Mouse (Mus musculus): Measurements from ENCODE around the gene Fbln2. TPM values are rescaled to one million over a fixed set of nuclear protein-coding genes. Genes with fewer than 3 reads are reported as not detected.
A peak's percentile ranks its signal among the peaks of the same experiment; 100 is the strongest.

Fbln2 gene
- total RNA-seq, 2 experiments from 2014 or later, result 3.9 to 6.5 TPM

DNA sequence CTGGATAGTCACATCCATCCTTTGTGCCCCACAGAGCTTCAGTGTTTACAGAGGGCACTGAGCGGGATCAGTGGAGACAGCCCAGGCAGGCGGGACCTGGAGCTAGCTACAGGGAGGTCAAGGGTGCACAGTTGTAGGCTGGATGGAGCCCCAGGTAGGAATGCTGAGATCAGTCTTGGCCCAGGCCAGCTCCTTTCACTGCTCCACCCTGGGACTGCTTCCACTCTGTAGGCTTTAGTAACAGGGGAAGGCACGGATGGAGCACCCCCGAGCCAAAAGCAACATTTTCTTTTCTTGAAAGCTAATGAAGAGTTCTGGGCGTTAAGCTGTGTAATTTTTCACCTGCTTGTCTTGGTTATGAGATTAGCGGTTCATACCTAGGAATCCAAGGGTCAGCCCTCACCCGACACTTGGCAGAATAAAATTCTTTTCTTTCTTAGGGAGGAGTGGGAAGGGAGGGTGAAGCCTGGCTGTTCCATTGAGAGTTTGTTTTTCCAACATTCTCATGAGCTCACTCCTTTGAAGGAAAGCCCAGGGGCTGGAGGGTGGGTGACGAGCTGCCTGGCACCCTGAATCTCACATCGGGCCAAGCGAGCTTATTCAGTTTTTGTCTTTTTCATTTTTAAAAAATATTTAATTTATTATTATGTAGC is 10.6 kb downstream of the Fbln2 start:
- no peak for DNase-seq (ENCODE audit: low spot score in 2 of 2)
- intact Hi-C loops (cut with DNase I), result no loop called here

DNA sequence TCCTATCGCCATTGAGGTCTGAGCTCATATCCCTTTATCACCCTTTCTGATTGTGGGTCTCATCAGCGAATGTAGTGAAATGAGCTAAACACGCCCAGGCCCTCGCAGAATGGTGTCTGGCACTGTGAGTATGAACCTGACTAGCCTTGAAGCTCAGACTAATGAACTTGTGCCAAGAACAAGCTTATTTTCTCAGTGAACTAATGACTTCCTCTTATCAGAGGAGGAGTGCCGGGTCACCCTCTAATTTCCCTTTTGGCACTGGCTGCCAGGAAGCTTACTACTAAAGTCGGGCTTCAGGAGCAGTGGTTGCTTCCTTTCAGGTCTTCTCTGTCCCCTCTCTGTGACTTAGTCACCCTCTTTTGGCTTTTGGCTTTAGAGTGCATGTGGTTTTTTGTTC is 12.7 kb downstream of the Fbln2 start:
- no peak for DNase-seq (ENCODE audit: low spot score in 2 of 2)
- intact Hi-C loops (cut with DNase I), result no loop called here

DNA sequence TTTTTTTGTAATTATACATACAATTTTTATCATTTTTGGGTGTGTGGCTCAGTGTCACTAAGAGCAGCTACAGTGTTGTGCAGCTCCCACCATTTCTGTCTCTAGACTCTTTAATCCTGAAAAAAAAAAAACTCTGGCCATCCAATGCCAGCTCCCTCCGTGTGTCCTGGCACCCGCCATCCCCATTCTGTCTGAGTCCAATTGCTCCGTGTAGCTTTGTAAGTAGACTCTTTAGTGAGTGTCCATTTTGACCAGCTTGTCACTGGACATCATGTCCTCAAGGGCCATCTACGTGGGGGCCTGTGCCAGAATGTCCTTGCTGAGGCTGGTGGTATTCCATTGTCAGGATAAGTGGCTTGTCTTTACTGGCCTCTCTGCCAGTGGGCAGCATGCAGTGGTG is 13.1 kb downstream of the Fbln2 start:
- no peak for DNase-seq (ENCODE audit: low spot score in 2 of 2)
- intact Hi-C loops (cut with DNase I), result no loop called here

DNA sequence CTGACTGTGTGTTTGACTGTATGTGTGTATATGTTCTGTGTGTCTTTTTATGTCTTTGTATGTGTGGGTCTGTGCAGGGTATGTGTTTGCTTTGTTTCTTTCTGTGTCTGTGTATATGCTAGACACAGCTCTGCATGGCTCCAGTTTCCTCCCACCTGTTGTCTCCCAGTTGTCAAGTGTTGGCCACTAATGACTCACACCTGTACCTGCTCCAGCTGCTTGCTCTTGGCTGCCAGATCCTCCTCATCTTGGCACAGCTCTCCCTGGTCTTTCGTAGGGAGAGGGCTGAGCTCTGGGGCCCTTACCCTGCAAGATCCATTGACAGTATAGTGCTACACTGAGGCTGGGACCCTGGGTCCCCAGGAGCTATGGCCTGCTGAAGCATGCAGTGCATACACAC is 13.8 kb downstream of the Fbln2 start:
- intact Hi-C loops (cut with DNase I), result no loop called here
- DNase-seq (ENCODE audit: low spot score in 2 of 2), result no peak

DNA sequence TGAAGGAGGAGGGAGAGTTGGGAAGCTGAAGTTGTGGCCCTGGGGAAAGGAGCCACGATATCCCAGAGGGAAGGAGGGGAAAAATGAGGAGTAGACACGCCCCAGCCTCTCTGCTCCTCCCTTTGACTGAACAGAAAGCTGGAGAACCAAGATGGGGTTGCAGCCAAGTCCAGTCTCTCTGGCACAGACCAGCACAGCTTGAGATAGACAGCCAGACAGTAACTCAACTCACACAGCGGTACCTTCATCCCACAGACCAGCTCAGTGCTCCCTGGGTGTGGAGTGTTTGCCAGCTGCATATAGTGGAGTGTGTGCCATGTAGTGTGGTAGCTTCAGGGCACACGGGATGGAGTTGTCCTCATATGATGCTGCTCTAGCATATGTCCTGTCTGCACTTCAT is 16.7 kb downstream of the Fbln2 start:
- DNase-seq (ENCODE audit: low spot score in 2 of 2), result peak in 1 of 2 experiments; percentile 35
- intact Hi-C loops (cut with DNase I), result no loop called here

DNA sequence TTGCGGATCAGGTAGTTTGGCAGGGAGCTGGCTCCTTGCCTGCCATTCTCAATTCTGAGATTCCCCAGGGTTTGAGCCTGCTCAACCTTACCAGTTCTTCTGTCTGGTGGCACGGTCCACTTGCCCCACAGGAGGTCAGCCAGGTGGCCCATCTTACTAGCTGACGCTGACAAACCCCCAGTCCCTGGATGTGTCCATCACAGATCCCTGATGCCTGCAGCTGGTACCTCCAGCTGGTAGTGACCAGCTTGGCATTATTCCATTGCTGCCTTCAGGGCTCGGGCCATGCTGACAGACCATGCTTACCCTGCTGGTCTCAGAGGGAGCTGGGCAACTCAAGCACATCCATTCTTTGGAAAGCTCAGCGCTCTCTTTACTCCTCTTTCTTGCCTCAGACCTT is 18.7 kb downstream of the Fbln2 start:
- no peak for DNase-seq (ENCODE audit: low spot score in 2 of 2)
- intact Hi-C loops (cut with DNase I), result no loop called here

DNA sequence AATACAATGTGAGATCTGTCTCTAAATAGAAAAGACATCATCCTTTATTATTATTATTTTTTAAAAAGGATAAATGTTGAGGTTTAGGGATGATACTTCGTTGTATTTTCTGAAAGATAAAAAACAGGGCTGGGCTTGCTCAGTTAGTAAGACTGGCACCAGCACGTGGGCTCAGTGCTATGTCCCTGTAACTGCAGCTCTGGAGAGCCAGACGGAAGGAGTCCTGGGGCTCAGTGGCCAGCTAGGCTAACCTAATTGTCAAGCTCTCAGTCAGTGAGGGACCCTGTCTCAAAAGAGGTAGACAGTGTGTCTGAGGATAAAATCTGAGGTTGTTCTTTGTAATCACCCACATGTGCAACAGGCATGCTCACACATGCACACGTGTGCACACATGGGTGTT is 19.3 kb downstream of the Fbln2 start:
- intact Hi-C loops (cut with DNase I), result no loop called here
- DNase-seq (ENCODE audit: low spot score in 2 of 2), result no peak

DNA sequence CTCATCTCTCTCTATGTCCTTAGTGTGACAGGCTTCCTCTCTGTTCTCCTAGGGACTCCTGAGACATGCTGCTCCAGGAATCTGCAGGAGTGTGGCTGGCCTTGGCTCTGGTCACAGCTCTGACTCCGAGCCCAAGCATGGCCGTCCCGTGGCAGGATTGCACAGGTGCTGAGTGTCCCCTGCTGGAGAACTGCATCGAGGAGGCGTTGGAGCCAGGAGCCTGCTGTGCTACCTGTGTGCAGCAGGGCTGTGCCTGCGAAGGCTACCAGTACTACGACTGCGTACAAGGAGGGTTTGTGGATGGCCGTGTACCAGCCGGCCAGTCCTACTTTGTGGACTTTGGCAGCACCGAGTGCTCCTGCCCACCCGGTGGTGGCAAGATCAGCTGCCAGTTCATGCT is 20.8 kb downstream of the Fbln2 start:
- intact Hi-C loops (cut with DNase I), result no loop called here
- no peak for DNase-seq (ENCODE audit: low spot score in 2 of 2)

DNA sequence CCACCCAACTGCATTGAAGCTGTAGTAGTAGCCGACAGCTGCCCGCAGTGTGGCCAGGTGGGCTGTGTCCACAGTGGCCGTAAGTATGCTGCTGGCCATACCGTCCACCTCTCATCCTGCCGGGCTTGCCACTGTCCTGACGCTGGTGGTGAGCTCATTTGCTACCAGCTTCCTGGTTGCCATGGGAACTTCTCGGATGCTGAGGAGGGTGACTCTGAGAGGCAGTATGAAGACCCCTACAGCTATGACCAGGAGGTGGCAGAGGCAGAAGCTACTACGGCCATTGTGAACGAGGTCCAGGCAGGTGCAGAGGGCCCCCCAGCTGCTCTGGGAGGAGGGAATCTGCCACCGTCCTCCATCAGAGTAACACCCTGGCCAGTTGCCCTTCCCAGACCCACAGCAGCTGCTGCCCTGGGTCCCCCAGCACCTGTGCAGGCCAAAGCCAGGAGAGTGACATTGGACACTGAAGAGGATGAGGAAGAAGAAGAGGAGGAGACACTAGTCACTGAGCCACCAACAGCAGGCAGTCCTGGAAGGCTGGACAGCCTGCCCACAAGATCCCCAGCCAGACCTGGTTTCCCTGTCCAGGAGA is 21.3 kb downstream of the Fbln2 start:
- intact Hi-C loops (cut with DNase I), result no loop called here
- no peak for DNase-seq (ENCODE audit: low spot score in 2 of 2)

DNA sequence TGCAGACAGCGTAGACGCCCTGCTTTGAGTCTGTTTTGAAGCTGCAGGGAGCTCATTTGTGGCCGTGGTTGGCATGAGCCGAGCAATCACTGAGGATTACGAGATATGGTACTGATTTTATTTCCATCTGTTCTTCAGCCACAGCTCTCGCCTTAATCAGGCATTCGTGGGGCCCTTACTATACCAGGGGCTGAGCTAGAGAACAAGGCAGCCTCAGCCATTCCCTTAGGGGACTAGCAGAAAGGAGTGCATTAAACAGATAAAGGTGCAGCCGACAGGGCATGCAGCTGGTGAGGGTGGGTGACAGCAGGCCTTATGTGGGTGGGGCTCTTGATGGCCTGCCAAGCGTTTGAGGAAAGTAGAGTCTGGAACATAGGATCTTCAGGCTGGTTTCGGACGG is 23.8 kb downstream of the Fbln2 start:
- no peak for DNase-seq (ENCODE audit: low spot score in 2 of 2)
- intact Hi-C loops (cut with DNase I), result no loop called here

DNA sequence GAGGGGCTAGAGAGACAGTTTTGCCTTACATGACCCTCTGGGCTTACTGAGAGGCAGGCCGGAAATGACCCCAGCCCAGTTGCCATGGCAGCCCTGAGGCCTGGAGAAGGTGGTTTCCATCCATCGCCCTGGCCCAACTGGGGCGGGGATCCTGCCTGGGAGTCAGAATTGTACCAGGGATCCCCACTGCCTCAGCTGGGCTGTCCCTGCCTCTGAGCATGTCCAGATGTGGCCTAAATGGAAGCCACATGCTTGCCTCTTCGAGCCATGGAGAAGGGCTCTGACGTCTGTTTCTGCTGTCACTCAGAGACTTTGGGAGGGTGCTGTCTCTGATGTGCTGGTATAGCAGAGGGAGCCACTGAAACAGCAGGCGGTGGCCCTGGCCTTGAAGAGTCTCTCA is 24.2 kb downstream of the Fbln2 start:
- intact Hi-C loops (cut with DNase I), result no loop called here

DNA sequence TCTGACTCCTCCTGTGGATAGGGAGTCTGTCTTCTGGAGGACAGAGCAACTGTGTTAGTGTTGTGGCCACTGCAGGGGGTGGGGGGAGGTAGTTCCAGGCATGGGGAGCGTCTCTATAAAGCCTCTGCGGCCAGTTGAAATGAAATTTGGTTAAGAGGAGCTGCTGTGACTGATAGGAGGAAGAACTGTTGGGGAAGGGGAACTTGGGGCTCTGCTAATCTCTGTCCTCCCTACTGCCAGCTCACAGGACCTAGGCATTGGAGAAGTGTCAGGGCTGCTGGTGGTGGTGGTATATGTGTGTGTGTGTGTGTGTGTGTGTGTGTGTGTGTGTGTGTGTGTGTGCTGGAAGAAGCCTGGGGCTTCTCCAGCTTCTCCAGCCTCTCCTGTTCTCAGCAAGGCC is 25.0 kb downstream of the Fbln2 start:
- DNase-seq (ENCODE audit: low spot score in 2 of 2), result no peak
- intact Hi-C loops (cut with DNase I), result no loop called here

More for the DNA sequence above, 24.2 kb downstream of the Fbln2 start:
- DNase-seq (ENCODE audit: low spot score in 2 of 2), result no peak

DNA sequence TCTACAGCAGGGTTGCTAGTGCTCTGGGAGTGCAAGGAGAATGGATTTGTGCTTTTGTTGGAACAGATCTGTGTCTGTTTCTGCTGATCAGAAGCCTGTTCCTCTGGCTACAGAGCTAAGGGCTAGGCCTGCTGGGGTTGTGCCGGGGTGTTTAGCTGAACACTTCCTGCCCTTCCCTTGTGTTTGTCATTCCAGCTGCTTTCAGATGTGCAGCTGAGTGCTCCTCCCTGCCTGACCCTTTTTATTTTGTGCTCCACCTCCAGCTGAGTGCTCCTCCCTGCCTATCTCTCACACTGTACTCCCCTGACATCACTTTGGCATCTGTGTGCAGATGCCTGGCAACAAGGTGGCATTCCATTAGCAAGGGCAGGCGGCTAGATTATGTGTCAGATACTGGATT is 28.3 kb downstream of the Fbln2 start:
- no peak for DNase-seq (ENCODE audit: low spot score in 2 of 2)
- intact Hi-C loops (cut with DNase I), result no loop called here

DNA sequence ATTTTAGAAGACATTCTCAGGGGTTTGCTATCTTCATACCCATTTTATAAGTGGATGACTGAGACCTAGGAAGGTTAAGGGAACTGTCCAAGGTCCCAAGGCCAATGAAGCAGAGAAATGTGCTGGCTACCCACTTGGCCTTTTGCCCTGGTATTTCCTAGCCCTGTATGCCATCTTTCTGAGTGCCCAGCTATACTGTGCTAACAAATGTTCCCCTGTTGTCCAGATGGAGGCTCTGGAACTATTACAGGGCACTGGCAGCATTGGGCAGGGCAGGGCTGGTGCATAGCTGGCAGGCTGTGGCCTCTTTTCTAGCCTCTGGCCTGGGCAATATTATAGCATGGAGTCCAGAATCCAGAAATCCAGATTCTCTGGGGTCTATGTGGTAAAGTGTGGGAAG is 28.7 kb downstream of the Fbln2 start:
- intact Hi-C loops (cut with DNase I), result no loop called here

DNA sequence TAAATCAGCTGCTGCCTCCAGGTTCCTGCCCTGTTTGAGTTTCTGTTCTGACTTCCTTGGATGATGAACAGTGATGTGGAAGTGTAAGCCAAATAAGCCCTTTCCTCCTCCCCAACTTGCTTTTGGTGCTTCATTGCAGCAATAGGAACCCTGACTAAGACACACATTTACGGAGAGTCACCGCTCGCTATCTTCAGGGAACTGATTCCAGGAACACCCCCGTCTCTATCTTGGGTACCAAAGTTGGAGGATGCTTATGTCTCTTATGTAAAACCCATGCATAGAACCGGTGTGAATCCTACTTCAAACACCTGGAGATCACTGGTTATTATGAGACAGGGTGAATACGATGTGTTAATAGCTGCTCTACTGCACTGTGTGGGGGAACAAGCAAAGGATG is 31.1 kb downstream of the Fbln2 start:
- DNase-seq (ENCODE audit: low spot score in 2 of 2), result peak; percentile 52 to 92
- intact Hi-C loops (cut with DNase I), result no loop called here

More for the DNA sequence above, 28.7 kb downstream of the Fbln2 start:
- no peak for DNase-seq (ENCODE audit: low spot score in 2 of 2)

DNA sequence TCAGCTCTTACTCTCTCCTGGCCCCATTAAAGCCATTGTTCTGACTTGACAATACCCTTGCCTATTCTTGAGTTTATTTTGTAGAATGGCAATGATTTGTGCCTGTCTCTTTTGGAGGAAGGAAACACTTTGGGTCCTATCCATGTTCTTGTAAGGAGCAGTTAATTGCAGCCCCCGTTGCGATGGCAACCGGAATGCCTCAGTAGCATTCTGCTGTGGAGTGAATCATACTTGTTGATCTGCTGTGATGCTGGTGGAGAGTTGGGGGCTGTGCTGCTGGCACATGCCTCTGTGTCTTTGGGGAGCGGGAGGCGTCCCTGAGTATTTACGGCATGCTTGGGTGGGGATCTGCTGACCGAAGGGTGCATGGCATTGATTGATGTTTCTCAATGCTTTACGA is 32.1 kb downstream of the Fbln2 start:
- intact Hi-C loops (cut with DNase I), result loop anchor here (2.0 kb wide), 1 partner anchor 14 kb away; no protein-coding TSS in a partner anchor
- peak; percentile 71 to 88 for DNase-seq (ENCODE audit: low spot score in 2 of 2)

DNA sequence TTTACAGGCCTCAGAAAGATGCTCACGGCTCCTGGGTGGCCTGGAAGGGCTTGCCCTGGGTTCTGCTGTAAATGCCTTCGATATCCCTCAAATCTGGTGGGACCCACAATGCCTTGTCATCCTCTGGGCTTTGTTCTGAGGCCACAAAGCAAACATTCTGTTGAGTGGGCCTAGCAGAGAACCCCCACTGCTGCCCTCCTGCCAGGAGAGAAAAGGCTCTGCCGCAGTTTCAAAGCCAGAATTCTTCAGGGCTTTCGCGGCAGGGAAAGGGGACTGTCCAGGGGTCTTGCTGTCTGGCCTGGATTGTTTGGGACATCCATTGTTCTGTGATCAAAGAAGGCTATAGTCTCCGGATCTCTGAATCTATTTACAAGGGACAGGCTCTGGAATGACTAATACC is 33.1 kb downstream of the Fbln2 start:
- intact Hi-C loops (cut with DNase I), result loop anchor here (2.0 kb wide), 1 partner anchor 13 kb away; no protein-coding TSS in a partner anchor
- no peak for DNase-seq (ENCODE audit: low spot score in 2 of 2)

DNA sequence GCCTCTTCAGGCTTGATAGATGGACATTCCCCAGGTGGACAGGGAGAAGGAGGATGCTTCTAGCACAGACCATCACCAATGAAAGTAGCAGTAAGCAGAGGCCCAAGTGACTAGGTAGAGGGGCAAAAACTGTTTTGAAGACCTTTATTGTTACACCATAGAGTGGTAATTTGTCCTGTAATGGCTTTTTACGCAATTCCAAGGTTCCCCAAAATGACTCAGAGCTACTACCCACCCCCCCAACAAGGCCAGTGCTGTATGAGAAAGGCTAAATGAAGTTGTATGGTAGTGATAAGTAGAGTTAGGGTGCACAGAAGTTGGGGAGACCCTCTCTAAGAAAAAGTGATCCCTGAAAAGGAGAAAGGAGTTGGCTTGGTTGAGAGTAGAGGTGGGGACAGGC is 35.1 kb downstream of the Fbln2 start:
- no peak for DNase-seq (ENCODE audit: low spot score in 2 of 2)
- intact Hi-C loops (cut with DNase I), result no loop called here

DNA sequence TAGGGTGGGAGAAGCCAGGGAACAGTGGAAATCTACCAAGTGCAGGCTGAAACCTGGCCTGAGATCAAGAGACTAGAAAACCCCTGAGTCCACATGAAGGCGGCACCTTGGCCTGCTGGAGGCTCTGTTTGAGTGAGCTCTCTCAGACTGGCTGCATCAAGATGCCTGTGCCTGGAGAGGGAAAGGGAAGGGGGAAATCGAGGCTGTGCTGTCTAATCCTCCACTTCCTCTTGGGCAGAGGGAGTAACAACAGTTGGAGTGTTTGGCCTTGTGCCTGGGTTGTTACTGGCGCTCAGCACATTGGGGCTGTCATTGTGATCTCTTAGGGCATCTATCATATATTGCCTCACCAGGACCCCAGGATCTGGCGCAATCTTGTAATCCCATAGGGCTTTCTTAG is 36.4 kb downstream of the Fbln2 start:
- DNase-seq (ENCODE audit: low spot score in 2 of 2), result no peak
- intact Hi-C loops (cut with DNase I), result no loop called here

DNA sequence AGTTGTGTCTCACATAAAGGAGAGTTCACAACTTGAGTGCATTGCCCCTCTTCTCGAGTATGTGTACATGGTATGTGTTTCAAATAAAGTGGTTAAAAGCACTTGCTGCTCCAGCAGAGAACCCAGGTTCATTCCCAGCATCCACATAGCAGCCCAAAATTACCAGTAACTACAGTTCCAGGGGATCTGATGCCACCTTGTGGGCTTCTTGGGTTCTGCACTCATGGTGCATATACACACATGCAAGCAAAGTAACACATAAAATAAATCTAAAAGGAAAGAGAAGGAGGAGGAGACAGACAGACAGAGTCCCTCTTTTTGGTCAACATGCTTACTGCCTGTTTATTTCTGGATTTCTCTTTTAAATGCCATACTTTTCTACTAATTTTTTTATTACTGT is 37.5 kb downstream of the Fbln2 start:
- intact Hi-C loops (cut with DNase I), result no loop called here
- no peak for DNase-seq (ENCODE audit: low spot score in 2 of 2)

DNA sequence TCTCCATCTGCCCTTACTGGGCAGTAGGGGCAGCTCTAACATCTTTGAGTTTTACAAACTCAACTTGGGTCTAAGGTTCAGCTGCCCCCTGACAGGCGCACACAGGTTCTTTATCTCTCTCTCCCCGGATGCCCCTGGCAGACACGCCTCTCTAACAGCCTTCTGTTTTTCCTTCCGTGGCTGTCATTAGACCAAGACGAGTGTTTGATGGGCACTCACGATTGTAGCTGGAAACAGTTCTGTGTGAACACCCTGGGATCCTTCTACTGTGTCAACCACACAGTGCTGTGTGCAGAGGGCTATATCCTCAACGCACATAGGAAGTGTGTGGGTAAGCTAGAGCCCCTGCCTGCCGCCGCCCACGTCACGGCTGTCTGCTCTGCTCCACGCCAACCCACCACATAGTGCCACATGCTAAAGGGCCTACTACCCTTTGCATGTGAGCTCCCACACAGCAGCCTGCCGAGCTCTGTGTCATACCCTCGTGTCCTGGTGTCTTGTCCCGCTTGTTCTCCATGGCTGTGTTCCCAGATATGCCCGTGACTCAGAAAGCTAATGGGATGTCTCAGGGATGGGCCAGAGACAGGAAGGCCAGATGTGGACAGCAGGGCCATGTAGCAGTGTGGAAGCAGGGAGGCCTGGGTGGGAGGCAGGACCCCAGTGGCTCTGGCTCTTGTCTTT is 47.3 kb downstream of the Fbln2 start:
- DNase-seq (ENCODE audit: low spot score in 2 of 2), result peak; percentile 37 to 83
- intact Hi-C loops (cut with DNase I), result loop anchor here (2.0 kb wide), 1 partner anchor 15 kb away; no protein-coding TSS in a partner anchor

Measured in left cerebral cortex, postnatal 25 days (tissue).